Mouse (Mus musculus): ENCODE measurements around the gene Hmcn1. TPM values are rescaled to one million over a fixed set of nuclear protein-coding genes. Genes with fewer than 3 reads are reported as not detected.

The Hmcn1 gene
- polyA plus RNA-seq, 1 experiment from 2014 or later: 1.3 TPM

GRCm38 (mm10) chr1:150813381-150813780 is 179.9 kb downstream of the Hmcn1 start:
- no peaks in the 10 kb centered on the region for H3K4me1 ChIP-seq (ENCODE audit: control insufficient read depth, insufficient read depth, low read depth, low read length)
- no peak overlapping the region for H3K27ac ChIP-seq (ENCODE audit: low read depth, low read length)
- H3K4me3 ChIP-seq (ENCODE audit: low read length): no peak overlapping the region
- ATAC-seq: no peak
- H3K36me3 ChIP-seq (ENCODE audit: control insufficient read depth, insufficient read depth, low read length): no peaks in the 10 kb centered on the region
- H3K9ac ChIP-seq (ENCODE audit: low read depth, low read length): no peak overlapping the region
- H3K27me3 ChIP-seq (replicated peaks; ENCODE audit: control insufficient read depth, insufficient read depth, low read length): no peaks in the 10 kb centered on the region
- H3K9me3 ChIP-seq (ENCODE audit: control insufficient read depth, low read length): no peaks in the 10 kb centered on the region
- H3K4me2 ChIP-seq (ENCODE audit: low read length): no peak overlapping the region

DNA sequence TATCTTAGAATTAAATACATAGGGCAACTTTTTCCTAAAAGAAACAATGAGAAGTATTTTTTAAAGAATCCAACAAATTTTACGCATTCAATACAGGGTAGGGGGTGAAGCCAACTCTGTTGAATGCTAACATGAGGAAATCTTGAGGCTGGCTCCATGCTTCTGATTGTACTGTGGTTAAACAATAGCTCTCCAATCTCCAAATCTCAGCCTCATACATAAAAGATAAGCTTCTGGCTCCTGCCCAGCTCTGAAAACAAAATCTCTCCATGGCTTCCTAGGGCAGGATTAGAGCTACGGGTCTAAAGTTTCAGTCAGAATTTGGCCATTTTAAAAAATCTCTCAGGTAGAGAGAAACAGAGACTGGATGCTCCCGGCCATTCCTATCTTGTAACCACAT is 186.4 kb downstream of the Hmcn1 start:
- ATAC-seq: no peak

DNA sequence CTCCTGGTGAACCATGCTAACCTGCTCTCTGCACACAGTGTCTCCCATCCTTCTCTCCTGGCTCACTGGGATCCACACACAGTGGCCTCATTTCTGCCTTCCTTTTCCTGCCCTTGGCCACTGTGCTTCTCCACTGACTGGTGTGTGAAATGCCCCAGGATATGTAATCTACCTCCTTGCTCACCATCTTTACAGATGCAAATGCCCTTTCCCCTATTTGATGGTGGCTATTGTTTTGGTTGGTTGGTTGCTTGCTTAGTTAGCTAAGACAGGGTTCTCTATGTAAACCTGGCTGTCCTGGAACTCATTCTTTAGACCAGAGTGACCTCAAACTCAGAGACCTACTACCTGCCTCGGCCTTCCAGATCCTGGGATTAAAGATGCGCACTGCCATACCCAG is 187.8 kb downstream of the Hmcn1 start:
- Histone ChIP-seq H3K9ac (ENCODE audit: low read depth, low read length) (no peak overlapping the region), H3K4me2 (ENCODE audit: low read length) (no peak overlapping the region), H3K4me3 (ENCODE audit: low read length) (no peak overlapping the region), H3K9me3 (ENCODE audit: control insufficient read depth, low read length) (no peaks in the 10 kb centered on the region), H3K27me3 (replicated peaks; ENCODE audit: control insufficient read depth, insufficient read depth, low read length) (no peaks in the 10 kb centered on the region), H3K36me3 (ENCODE audit: control insufficient read depth, insufficient read depth, low read length) (no peaks in the 10 kb centered on the region), H3K27ac (ENCODE audit: low read depth, low read length) (no peak overlapping the region), H3K4me1 (ENCODE audit: control insufficient read depth, insufficient read depth, low read depth, low read length) (no peaks in the 10 kb centered on the region)
- ATAC-seq: no peak
- WGBS: 90% methylated on average over 2 of the region's 2 CpGs

More for the DNA sequence above, 186.4 kb downstream of the Hmcn1 start:
- Histone ChIP-seq H3K27ac (ENCODE audit: low read depth, low read length) (no peak overlapping the region), H3K36me3 (ENCODE audit: control insufficient read depth, insufficient read depth, low read length) (no peaks in the 10 kb centered on the region), H3K4me2 (ENCODE audit: low read length) (no peak overlapping the region), H3K27me3 (replicated peaks; ENCODE audit: control insufficient read depth, insufficient read depth, low read length) (no peaks in the 10 kb centered on the region), H3K9ac (ENCODE audit: low read depth, low read length) (no peak overlapping the region), H3K9me3 (ENCODE audit: control insufficient read depth, low read length) (no peaks in the 10 kb centered on the region), H3K4me3 (ENCODE audit: low read length) (no peak overlapping the region), H3K4me1 (ENCODE audit: control insufficient read depth, insufficient read depth, low read depth, low read length) (no peaks in the 10 kb centered on the region)
- WGBS: 65% methylated on average over 3 of the region's 3 CpGs

DNA sequence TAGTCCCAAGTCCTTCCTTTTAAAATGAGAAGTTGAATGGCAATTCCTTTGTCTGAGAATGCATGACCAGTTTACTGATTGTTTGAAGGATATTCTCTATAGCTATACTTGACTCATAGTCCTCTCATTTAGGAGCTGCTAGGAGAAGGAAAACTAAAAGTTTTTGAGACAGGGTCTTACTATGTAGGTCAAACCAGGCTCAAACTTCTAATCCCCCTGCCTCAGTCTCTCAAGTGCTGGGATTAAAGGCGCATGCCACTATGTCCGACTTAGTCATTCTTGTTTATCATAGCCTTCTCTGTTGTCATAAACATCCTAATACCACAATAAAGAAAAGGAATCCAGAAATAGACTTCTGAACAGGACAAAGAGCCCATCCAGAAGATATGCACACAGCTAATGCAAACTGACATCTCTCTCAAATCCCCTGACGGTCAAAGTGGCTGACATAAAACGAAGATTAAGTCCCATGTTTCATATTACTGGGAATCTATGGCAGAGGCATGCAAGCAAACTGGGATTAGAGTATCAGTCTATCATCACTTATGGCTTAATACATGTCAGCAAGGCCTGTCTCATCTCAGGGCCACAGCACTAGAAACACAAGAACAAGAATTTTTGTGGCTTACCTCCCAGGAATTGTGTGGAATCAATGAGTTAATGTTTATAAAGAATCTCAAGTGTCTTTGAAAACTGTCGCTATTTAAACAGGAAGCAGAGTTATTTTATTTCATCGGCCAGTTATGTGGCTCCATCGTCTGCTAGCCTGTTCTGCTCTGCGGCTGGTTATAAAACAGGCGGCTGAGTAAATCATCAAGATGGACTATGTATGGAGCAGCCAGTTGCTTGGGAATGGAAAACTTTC is 188.8 kb downstream of the Hmcn1 start:
- Histone ChIP-seq H3K4me2 (ENCODE audit: low read length) (no peak overlapping the region), H3K27ac (ENCODE audit: low read depth, low read length) (no peak overlapping the region), H3K4me3 (ENCODE audit: low read length) (no peak overlapping the region), H3K27me3 (replicated peaks; ENCODE audit: control insufficient read depth, insufficient read depth, low read length) (no peaks in the 10 kb centered on the region), H3K9ac (ENCODE audit: low read depth, low read length) (no peak overlapping the region), H3K36me3 (ENCODE audit: control insufficient read depth, insufficient read depth, low read length) (no peaks in the 10 kb centered on the region), H3K9me3 (ENCODE audit: control insufficient read depth, low read length) (no peaks in the 10 kb centered on the region), H3K4me1 (ENCODE audit: control insufficient read depth, insufficient read depth, low read depth, low read length) (no peaks in the 10 kb centered on the region)
- WGBS: 85% methylated on average over 9 of the region's 9 CpGs
- no peak for ATAC-seq

GRCm38 (mm10) chr1:150802642-150803041 is 190.6 kb downstream of the Hmcn1 start:
- ATAC-seq: no peak
- no peaks in the 10 kb centered on the region for H3K27me3 ChIP-seq (replicated peaks; ENCODE audit: control insufficient read depth, insufficient read depth, low read length)
- no peaks in the 10 kb centered on the region for H3K4me1 ChIP-seq (ENCODE audit: control insufficient read depth, insufficient read depth, low read depth, low read length)
- H3K36me3 ChIP-seq (ENCODE audit: control insufficient read depth, insufficient read depth, low read length): no peaks in the 10 kb centered on the region
- H3K4me3 ChIP-seq (ENCODE audit: low read length): no peak overlapping the region
- H3K9me3 ChIP-seq (ENCODE audit: control insufficient read depth, low read length): no peaks in the 10 kb centered on the region
- no peak overlapping the region for H3K27ac ChIP-seq (ENCODE audit: low read depth, low read length)
- WGBS: 83% methylated on average over 12 of the region's 12 CpGs
- no peak overlapping the region for H3K4me2 ChIP-seq (ENCODE audit: low read length)
- H3K9ac ChIP-seq (ENCODE audit: low read depth, low read length): no peak overlapping the region

- no peak overlapping the region for H3K9ac ChIP-seq (ENCODE audit: low read depth, low read length)
- no peak overlapping the region for H3K4me3 ChIP-seq (ENCODE audit: low read length)
- 81% methylated on average over 8 of the region's 8 CpGs for WGBS
- H3K36me3 ChIP-seq (ENCODE audit: control insufficient read depth, insufficient read depth, low read length): no peaks in the 10 kb centered on the region
- no peak overlapping the region for H3K4me2 ChIP-seq (ENCODE audit: low read length)
- H3K27me3 ChIP-seq (replicated peaks; ENCODE audit: control insufficient read depth, insufficient read depth, low read length): no peaks in the 10 kb centered on the region
- no peaks in the 10 kb centered on the region for H3K9me3 ChIP-seq (ENCODE audit: control insufficient read depth, low read length)
- H3K27ac ChIP-seq (ENCODE audit: low read depth, low read length): no peak overlapping the region
- H3K4me1 ChIP-seq (ENCODE audit: control insufficient read depth, insufficient read depth, low read depth, low read length): no peaks in the 10 kb centered on the region
- ATAC-seq: no peak
These were observed 192.5 kb downstream of the Hmcn1 start for GRCm38 (mm10) chr1:150800611-150801263.

DNA sequence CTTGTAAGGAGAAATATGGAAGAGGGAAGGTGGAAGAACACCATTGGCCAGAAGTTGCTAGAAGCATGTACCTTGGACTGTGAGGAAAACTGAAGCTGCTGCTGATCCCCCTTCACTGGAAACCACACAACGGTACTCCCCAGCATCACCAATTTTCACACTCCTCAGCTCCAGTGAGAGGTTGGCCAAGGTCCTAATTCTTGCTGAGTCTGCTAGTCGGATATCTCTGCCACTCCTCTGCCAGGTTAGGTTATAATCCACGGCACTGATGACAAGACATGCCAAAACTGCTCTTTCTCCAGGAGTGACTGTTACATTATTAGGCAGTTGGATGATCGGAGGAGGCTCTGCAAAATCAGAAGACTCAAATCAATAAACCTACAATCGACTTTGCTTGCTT is 194.6 kb downstream of the Hmcn1 start:
- no peak overlapping the region for H3K9ac ChIP-seq (ENCODE audit: low read depth, low read length)
- H3K27me3 ChIP-seq (replicated peaks; ENCODE audit: control insufficient read depth, insufficient read depth, low read length): no peaks in the 10 kb centered on the region
- H3K4me1 ChIP-seq (ENCODE audit: control insufficient read depth, insufficient read depth, low read depth, low read length): no peaks in the 10 kb centered on the region
- H3K27ac ChIP-seq (ENCODE audit: low read depth, low read length): no peak overlapping the region
- H3K4me3 ChIP-seq (ENCODE audit: low read length): no peak overlapping the region
- no peak for ATAC-seq
- H3K9me3 ChIP-seq (ENCODE audit: control insufficient read depth, low read length): no peaks in the 10 kb centered on the region
- H3K4me2 ChIP-seq (ENCODE audit: low read length): no peak overlapping the region
- H3K36me3 ChIP-seq (ENCODE audit: control insufficient read depth, insufficient read depth, low read length): no peaks in the 10 kb centered on the region
- 88% methylated on average over 5 of the region's 5 CpGs for WGBS

DNA sequence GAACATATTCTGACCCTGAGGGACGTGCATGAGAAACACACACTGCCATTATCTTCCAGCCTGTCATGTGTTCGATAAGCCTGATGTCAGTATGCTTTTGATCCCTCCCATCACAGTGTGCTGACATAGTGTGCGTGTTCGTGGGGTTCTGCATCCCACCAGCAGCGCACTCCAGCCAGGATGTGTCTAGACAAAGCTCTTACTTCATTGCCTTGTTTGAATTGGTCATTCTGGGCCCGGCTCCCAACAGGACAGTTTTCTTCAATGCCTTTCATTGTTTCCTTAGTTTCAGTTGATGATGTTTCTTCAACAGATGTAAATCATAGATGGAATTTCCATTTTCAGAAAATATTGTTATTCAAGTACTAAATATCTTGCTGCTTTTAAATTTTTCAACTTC is 206.5 kb downstream of the Hmcn1 start:
- no peaks in the 10 kb centered on the region for H3K4me1 ChIP-seq (ENCODE audit: control insufficient read depth, insufficient read depth, low read depth, low read length)
- H3K27me3 ChIP-seq (replicated peaks; ENCODE audit: control insufficient read depth, insufficient read depth, low read length): no peaks in the 10 kb centered on the region
- H3K4me3 ChIP-seq (ENCODE audit: low read length): no peak overlapping the region
- H3K36me3 ChIP-seq (ENCODE audit: control insufficient read depth, insufficient read depth, low read length): no peaks in the 10 kb centered on the region
- H3K9me3 ChIP-seq (ENCODE audit: control insufficient read depth, low read length): no peaks in the 10 kb centered on the region
- no peak overlapping the region for H3K27ac ChIP-seq (ENCODE audit: low read depth, low read length)
- ATAC-seq: no peak
- H3K4me2 ChIP-seq (ENCODE audit: low read length): no peak overlapping the region
- WGBS: 80% methylated on average over 6 of the region's 6 CpGs
- no peak overlapping the region for H3K9ac ChIP-seq (ENCODE audit: low read depth, low read length)

DNA sequence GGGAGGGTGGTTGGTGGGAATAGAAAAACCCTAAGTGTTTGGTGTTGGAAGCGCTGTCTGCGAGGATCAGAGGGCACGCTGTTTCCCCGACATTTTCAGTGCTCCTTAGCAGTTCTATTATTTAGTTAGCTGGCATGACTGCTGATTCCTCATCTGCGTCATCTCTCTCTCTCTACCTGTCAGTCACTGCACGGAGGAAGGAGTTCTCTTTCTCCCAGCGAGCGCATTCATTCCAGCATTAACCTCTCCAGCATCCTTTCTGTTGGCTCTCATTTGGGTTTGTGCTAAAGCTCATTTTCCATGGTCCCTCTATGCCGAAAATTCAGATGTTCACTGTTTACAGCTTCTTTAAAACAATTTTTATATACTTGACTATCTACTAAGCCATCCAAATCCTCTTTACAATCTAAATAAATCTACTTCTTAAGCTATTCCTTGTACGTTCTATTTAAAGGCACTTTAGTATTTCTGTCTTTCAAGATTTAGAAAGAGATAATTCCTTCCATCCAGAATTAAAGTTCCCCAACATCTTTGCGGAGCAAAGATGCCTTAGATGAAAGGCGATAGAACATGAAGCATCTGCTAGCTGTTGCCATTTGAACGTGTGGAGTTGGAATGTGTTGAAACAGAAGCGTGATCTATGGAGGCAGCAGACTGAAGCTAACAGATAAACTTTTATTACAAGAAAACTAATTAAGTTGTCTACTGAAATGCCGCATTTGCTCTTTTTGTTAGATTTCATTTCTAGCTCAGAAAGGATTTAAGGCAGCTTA is 210.0 kb downstream of the Hmcn1 start:
- no peaks in the 10 kb centered on the region for H3K27me3 ChIP-seq (replicated peaks; ENCODE audit: control insufficient read depth, insufficient read depth, low read length)
- no peak overlapping the region for H3K9ac ChIP-seq (ENCODE audit: low read depth, low read length)
- no peaks in the 10 kb centered on the region for H3K9me3 ChIP-seq (ENCODE audit: control insufficient read depth, low read length)
- no peak for ATAC-seq
- no peak overlapping the region for H3K4me3 ChIP-seq (ENCODE audit: low read length)
- H3K36me3 ChIP-seq (ENCODE audit: control insufficient read depth, insufficient read depth, low read length): no peaks in the 10 kb centered on the region
- H3K27ac ChIP-seq (ENCODE audit: low read depth, low read length): no peak overlapping the region
- no peaks in the 10 kb centered on the region for H3K4me1 ChIP-seq (ENCODE audit: control insufficient read depth, insufficient read depth, low read depth, low read length)
- 81% methylated on average over 15 of the region's 15 CpGs for WGBS
- H3K4me2 ChIP-seq (ENCODE audit: low read length): no peak overlapping the region
